ENCODE assay signal across 20 mouse cellular contexts in genomic region chr4:149910558-149910957, GRCm38 (mm10).
"Had no signal": no experiment of that assay in that cellular context is flagged by ENCODE, and none has a peak within 500 bp of the region (broad histone marks: within the 10 kb centered on the region; RNA-seq: fewer than 3 reads in every experiment).

No protein-coding gene starts in this region.

- DNase-seq: kidney, adult 2 months; kidney, postnatal 25 days; liver; lung, adult 2 months; lung, postnatal 14 days; lung, postnatal 4 days; right cerebral cortex, adult 18-20 months; right cerebral cortex, postnatal 14 days; right cerebral cortex, postnatal 4 days; spleen, adult 18-20 months; thymus, postnatal 25 days had no signal

- H3K4me3 ChIP-seq: limb, embryonic 12.5 days; liver, embryonic 12.5 days; liver, embryonic 15.5 days; midbrain, embryonic 12.5 days; midbrain, embryonic 15.5 days; myocyte; neural tube, embryonic 13.5 days; stomach, embryonic 15.5 days had no signal

- H3K4me2 ChIP-seq: limb, embryonic 12.5 days; liver, embryonic 12.5 days; liver, embryonic 15.5 days; midbrain, embryonic 12.5 days; midbrain, embryonic 15.5 days; neural tube, embryonic 13.5 days; stomach, embryonic 15.5 days had no signal

- H3K27me3 ChIP-seq: limb, embryonic 12.5 days; liver, embryonic 15.5 days; midbrain, embryonic 15.5 days; neural tube, embryonic 13.5 days; stomach, embryonic 15.5 days had no signal

- H3K9me3 ChIP-seq: limb, embryonic 12.5 days; liver, embryonic 12.5 days; liver, embryonic 15.5 days; midbrain, embryonic 12.5 days; midbrain, embryonic 15.5 days; neural tube, embryonic 13.5 days; stomach, embryonic 15.5 days had no signal

- ATAC-seq: liver, embryonic 12.5 days; midbrain, embryonic 15.5 days had no signal

- H3K4me1 ChIP-seq: liver, embryonic 12.5 days; liver, embryonic 15.5 days; midbrain, embryonic 15.5 days had no signal

- H3K36me3 ChIP-seq: liver, embryonic 12.5 days; liver, embryonic 15.5 days; midbrain, embryonic 12.5 days; midbrain, embryonic 15.5 days had no signal

- H3K27ac ChIP-seq: kidney, postnatal 0 days; limb, embryonic 12.5 days; liver, embryonic 12.5 days; liver, embryonic 15.5 days; midbrain, embryonic 12.5 days; midbrain, embryonic 15.5 days; neural tube, embryonic 13.5 days; stomach, embryonic 15.5 days had no signal

- H3K9ac ChIP-seq: limb, embryonic 12.5 days; liver, embryonic 12.5 days; liver, embryonic 15.5 days; midbrain, embryonic 12.5 days; midbrain, embryonic 15.5 days; neural tube, embryonic 13.5 days; stomach, embryonic 15.5 days had no signal
